Mouse (Mus musculus) myocyte (in vitro differentiated cells): ENCODE results near the gene Gjc1.

Experiments used
- E2F4 ChIP-seq: IDR thresholded peaks from one replicate; pipeline ENCODE4 v1.6.1; 2011; ENCODE audit warnings: mild to moderate bottlenecking, control low read depth, moderate library complexity; ENCODE audit not compliant: insufficient read depth
- MAX ChIP-seq: IDR thresholded peaks from one replicate; pipeline ENCODE4 v1.6.1; 2011; ENCODE audit warnings: low read depth, mild to moderate bottlenecking, control low read depth
- MYOD1 ChIP-seq, 3 experiments: IDR thresholded peaks; one replicate each; pipeline ENCODE4 v1.6.1; 2011; ENCODE audit warnings: control low read depth in 2 of 3, low read depth in 2 of 3, mild to moderate bottlenecking in 2 of 3, moderate library complexity in 1 of 3; ENCODE audit not compliant: insufficient read length in 2 of 3, control insufficient read depth in 1 of 3
- MYOG ChIP-seq, 3 experiments: IDR thresholded peaks; one replicate each; pipeline ENCODE4 v1.6.1; 2011; ENCODE audit warnings: control low read depth in 2 of 3, low read depth in 2 of 3, mild to moderate bottlenecking in 2 of 3; ENCODE audit not compliant: insufficient read length in 2 of 3, control insufficient read depth in 1 of 3, insufficient read depth in 1 of 3
- POLR2A ChIP-seq: IDR thresholded peaks from one replicate; pipeline ENCODE4 v1.6.1; 2011; ENCODE audit warnings: low read depth, mild to moderate bottlenecking, control low read depth, moderate library complexity; ENCODE audit not compliant: insufficient read length
- POLR2AphosphoS2 ChIP-seq: IDR thresholded peaks from one replicate; pipeline ENCODE4 v1.6.1; 2011; ENCODE audit warnings: low read depth, control low read depth; ENCODE audit not compliant: insufficient read length
- REST ChIP-seq: IDR thresholded peaks from one replicate; pipeline ENCODE4 v1.6.1; 2011; ENCODE audit warnings: mild to moderate bottlenecking, control low read depth, moderate library complexity; ENCODE audit not compliant: insufficient read depth, insufficient read length
- SRF ChIP-seq: IDR thresholded peaks from one replicate; pipeline ENCODE4 v1.6.1; 2011; ENCODE audit warnings: low read depth; ENCODE audit not compliant: control insufficient read depth, insufficient read length
- TCF12 ChIP-seq: IDR thresholded peaks from one replicate; pipeline ENCODE4 v1.6.1; 2011; ENCODE audit warnings: mild to moderate bottlenecking, control low read depth; ENCODE audit not compliant: poor library complexity, insufficient read depth, severe bottlenecking
- TCF3 ChIP-seq: IDR thresholded peaks from one replicate; pipeline ENCODE4 v1.6.1; 2011; ENCODE audit warnings: low read depth, control low read depth; ENCODE audit not compliant: insufficient read length
- USF1 ChIP-seq: IDR thresholded peaks from one replicate; pipeline ENCODE4 v1.6.1; 2011; ENCODE audit warnings: low read depth, mild to moderate bottlenecking, control low read depth, moderate library complexity

DNA sequence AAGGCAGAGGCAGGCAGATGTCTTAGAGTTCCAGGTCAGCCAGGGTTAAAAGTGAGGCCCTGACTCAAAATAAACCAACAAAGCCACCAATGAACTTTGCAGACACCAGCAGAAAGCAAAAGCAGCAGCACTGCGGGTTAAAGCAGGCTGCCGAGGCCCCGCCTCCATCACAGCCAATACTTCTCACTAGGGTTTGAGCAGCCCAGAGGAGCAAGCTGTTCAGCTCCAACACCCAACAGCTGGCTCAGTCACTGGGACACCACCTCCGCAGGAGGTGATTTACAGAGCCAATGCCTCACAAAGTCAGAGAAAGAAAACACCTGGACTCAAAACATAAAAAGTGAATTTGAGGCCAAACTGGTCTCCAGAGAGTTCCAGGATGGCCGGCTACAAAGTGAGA, 16.0 kb downstream of the Gjc1 start:
- TF ChIP-seq MAX = no peak
- no peak for TF ChIP-seq POLR2A
- no peak for TF ChIP-seq MYOG (IDR thresholded peaks at IDR 0.05; ENCODE audit: control insufficient read depth in 1 of 3, insufficient read depth in 1 of 3, insufficient read length in 2 of 3, low read depth in 2 of 3)
- no peak for TF ChIP-seq USF1
- no peak for TF ChIP-seq POLR2AphosphoS2
- TF ChIP-seq E2F4 = no peak
- no peak for TF ChIP-seq MYOD1 (IDR thresholded peaks at IDR 0.05; ENCODE audit: control insufficient read depth in 1 of 3, insufficient read length in 2 of 3, low read depth in 2 of 3)
- TF ChIP-seq SRF = no peak
- TF ChIP-seq TCF12 = no peak
- TF ChIP-seq TCF3 = no peak
- TF ChIP-seq REST = no peak
